Mouse (Mus musculus) testis, adult 2 months (tissue): ENCODE measurements around the gene Rbp7. TPM values are rescaled to one million over a fixed set of nuclear protein-coding genes. Genes with fewer than 3 reads are reported as not detected.

ENCODE experiments used
- H3K27ac ChIP-seq: fragments of 200-500 bp; 2 replicates; pipeline ENCODE4 v1.5.1; 2012; ENCODE audit warnings: low read depth, low read length; ENCODE audit not compliant: control insufficient read depth, insufficient read depth
- H3K27me3 ChIP-seq: fragments of 200-500 bp; 2 replicates; pipeline ENCODE4 v1.6.1; 2012; ENCODE audit warnings: mild to moderate bottlenecking, low read length, moderate library complexity; ENCODE audit not compliant: control insufficient read depth, insufficient read depth
- H3K36me3 ChIP-seq: fragments of 200-500 bp; 2 replicates; pipeline ENCODE4 v1.6.1; 2012; ENCODE audit warnings: mild to moderate bottlenecking, low read length; ENCODE audit not compliant: control insufficient read depth, insufficient read depth
- H3K4me1 ChIP-seq: fragments of 200-500 bp; 2 replicates; pipeline ENCODE4 v1.6.1; 2012; ENCODE audit warnings: low read length; ENCODE audit not compliant: control insufficient read depth, insufficient read depth
- H3K4me3 ChIP-seq: fragments of 200-500 bp; 2 replicates; pipeline ENCODE4 v1.5.1; 2012; ENCODE audit warnings: low read depth, mild to moderate bottlenecking, low read length, moderate library complexity, mixed read lengths; ENCODE audit not compliant: control insufficient read depth
- CTCF ChIP-seq: fragments of 200-500 bp; IDR thresholded peaks from 2 replicates; pipeline ENCODE4 v1.5.1; 2012; ENCODE audit warnings: low read depth, mild to moderate bottlenecking, inconsistent platforms, low read length, moderate library complexity; ENCODE audit not compliant: control insufficient read depth, insufficient read depth, insufficient replicate concordance
- POLR2A ChIP-seq: fragments of 200-500 bp; IDR thresholded peaks from 2 replicates; pipeline ENCODE4 v1.6.1; 2012; ENCODE audit warnings: low read depth, mild to moderate bottlenecking, inconsistent platforms, low read length, moderate library complexity; ENCODE audit not compliant: control insufficient read depth
- polyA plus RNA-seq: library from polyadenylated mRNA; depleted of rRNA; stranded (reverse); fragments of >200 nt; gene quantifications from 2 replicates; pipeline ENCODE4 v1.2.3, GENCODE M21; 2012

Gene Rbp7
- polyA plus RNA-seq, 1 experiment = 0.33 TPM

DNA sequence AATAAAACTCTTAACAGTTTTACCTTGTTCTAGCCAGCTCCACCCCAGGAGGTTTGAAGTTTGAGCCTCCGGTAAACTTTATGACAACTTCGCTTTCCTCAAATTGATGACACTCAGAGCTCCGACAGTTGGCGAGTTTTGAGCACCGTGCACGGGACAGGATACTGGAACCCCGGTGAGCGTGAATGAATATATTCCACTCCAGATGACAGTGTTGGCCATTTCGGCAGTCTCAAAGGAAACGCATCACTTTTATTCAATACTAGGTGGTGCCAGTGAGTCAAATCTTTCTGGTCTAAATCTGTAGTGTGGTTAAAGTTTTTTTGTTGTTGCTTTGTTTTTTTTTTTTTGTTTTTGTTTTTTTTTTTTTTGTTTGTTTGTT lies 31.0 kb upstream of the Rbp7 start:
- Histone ChIP-seq H3K36me3 (peaks cover 9% of the 10 kb centered on the region), H3K27ac (peak overlapping the region; percentile 72), H3K4me3 (peak overlapping the region; percentile 95), H3K27me3 (no peaks in the 10 kb centered on the region), H3K4me1 (peaks cover 4% of the 10 kb centered on the region)
- TF ChIP-seq POLR2A (no peak), CTCF (no peak)

DNA sequence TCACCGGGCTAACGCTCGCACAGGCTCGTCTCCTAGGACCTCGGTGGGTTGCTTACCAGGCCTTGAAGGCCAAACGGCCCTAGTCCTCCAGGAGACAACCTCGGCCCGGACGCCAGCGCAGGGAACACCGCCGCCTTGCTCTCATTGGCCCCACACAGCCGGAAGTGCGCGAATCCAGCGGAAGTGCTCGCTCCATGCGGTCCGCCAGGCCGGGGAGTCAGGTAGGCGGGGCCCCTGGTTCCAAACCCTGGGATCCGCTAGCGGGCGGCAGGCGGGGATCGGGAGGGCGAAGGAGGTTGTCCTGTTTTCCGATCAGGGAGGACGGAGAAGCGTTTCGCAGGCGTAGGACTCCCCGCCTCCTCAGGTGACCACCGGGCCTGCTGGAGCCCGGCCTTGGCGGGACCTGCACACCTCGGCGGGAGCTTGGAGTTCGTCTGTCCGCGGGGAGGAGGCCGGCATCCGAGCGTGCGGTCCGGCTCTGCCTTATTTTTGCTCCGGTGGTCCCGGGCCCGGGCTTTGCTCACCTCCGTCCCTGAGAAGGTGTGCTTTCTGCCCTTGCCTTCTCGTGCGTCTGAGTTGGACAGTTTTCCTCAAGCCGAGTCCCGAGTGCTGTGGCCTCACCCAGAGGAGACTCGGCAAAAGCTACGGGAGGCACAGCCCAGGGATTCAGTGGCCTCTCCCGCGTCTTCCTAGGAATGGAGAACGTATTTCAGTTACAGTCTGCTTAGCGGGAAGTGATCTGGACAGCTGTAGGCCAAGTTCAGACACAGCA lies 30.5 kb upstream of the Rbp7 start, which contains the start of the genes Nmnat1 and Lzic:
Gene Nmnat1 (minus strand): TSS at position 150 of the 772 bp plus-strand sequence.
Gene Lzic (plus strand): TSS at position 177 of the 772 bp plus-strand sequence.
- TF ChIP-seq CTCF = 0 out of 2 replicates have a peak, but pooled peaks have one; percentile 4
- TF ChIP-seq POLR2A = peak; percentile 68
- H3K27me3 ChIP-seq = no peaks in the 10 kb centered on the region
- peak within 1 kb of the TSS; percentile 95 for H3K4me3 ChIP-seq
- peak within 1 kb of the TSS; percentile 80 for H3K27ac ChIP-seq
- H3K36me3 ChIP-seq = peaks cover 9% of the 10 kb centered on the region
- H3K4me1 ChIP-seq = peaks cover 7% of the 10 kb centered on the region

DNA sequence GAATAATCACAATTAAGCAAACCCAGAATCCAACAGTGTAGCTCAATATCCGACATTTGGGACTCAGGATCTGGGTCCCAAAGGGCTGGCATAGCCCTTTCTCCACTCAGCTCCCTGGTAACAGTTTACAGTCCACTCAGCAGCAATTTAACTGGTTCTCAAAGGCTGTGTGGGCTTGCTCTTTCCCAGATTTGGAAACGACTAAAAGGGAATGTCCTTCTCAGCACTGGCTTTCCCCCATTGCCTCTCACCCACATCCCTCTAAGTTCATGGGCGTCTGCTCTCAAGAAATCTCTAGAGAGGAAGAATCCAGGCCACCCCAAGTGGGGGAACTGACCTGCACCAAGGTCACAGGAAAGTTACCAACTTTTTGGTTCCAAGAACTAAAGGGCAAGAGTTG lies 29.8 kb upstream of the Rbp7 start:
- no peak for TF ChIP-seq CTCF
- TF ChIP-seq POLR2A = no peak
- H3K27ac ChIP-seq = peak overlapping the region; percentile 80
- H3K4me1 ChIP-seq = peaks cover 8% of the 10 kb centered on the region
- no peaks in the 10 kb centered on the region for H3K27me3 ChIP-seq
- peaks cover 8% of the 10 kb centered on the region for H3K36me3 ChIP-seq
- H3K4me3 ChIP-seq = peak overlapping the region; percentile 95

DNA sequence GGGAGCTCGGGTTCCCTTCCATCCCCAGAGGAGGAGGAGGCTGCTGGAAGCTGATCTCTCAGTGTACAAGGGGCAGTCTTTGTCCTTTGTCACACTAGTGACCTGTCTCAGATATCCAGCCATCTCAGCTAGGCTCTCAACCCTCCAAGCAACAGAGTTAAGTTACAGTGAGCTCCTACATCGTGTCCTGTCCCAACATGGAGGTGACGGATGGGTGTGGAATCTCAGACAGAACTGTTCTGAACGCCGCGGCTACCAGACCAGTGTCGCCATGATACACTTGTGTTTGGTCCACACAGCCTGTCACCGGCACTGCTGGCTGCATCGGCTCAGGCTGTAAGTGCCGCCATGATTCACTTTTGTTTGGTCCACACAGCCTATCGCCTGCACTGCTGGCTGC lies 22.3 kb upstream of the Rbp7 start, which contains the start of gene Tmem274:
Gene Tmem274 (plus strand): TSS at position 301 of the 400 bp plus-strand sequence.
- TF ChIP-seq POLR2A = no peak
- TF ChIP-seq CTCF = no peak

DNA sequence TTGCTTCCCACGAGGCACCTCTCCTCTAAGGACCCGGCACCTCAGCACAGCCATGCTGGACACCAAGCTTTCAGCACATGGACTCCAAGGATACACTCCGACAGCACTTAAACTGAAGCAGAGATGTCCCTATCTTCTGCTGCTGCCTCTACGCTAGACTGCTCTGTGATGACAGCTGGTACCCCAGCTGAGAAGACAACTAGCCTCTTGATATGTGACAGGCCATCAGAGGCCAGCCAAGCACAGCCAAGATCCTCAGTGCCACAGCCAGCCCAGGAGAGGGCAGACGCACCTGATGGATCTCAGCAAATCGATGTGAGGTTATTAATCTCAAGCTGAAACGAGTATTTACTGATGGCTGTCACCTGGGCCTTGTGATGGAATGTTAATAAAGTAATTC lies 20.3 kb upstream of the Rbp7 start:
- TF ChIP-seq POLR2A = no peak
- no peak for TF ChIP-seq CTCF
- Histone ChIP-seq H3K27me3 (no peaks in the 10 kb centered on the region), H3K27ac (no peak overlapping the region), H3K4me1 (no peaks in the 10 kb centered on the region; the same call in 1 of the 2 replicates), H3K4me3 (no peak overlapping the region), H3K36me3 (no peaks in the 10 kb centered on the region)

More for the DNA sequence above, 22.3 kb upstream of the Rbp7 start, which contains the start of gene Tmem274:
- no peaks in the 10 kb centered on the region for H3K27me3 ChIP-seq
- H3K4me1 ChIP-seq = peaks cover 4% of the 10 kb centered on the region
- H3K27ac ChIP-seq = no peak within 1 kb of the TSS
- no peaks in the 10 kb centered on the region for H3K36me3 ChIP-seq
- H3K4me3 ChIP-seq = no peak within 1 kb of the TSS

DNA sequence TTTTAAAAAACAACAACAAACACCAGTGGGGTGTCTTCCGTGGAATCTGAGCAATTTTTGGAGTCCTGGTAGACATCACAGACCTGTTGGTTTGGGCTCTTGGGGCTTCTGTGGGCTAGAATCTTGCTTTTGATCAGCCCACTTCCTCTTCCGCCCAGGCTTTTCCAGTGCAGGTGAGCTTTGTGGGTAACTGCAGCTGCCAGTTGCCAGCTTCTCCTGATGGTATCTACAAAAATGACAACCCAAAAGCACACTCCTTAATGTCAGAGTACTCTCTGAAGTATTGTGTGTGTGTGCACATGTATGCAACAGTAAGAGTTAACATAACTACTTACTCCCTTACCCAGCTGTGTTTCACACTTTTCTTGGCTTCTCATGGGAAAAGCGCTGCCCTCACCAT lies 14.8 kb upstream of the Rbp7 start:
- no peaks in the 10 kb centered on the region for H3K36me3 ChIP-seq
- no peak for TF ChIP-seq POLR2A
- no peak overlapping the region for H3K4me3 ChIP-seq
- H3K27ac ChIP-seq = no peak overlapping the region
- H3K4me1 ChIP-seq = no peaks in the 10 kb centered on the region
- no peaks in the 10 kb centered on the region for H3K27me3 ChIP-seq

DNA sequence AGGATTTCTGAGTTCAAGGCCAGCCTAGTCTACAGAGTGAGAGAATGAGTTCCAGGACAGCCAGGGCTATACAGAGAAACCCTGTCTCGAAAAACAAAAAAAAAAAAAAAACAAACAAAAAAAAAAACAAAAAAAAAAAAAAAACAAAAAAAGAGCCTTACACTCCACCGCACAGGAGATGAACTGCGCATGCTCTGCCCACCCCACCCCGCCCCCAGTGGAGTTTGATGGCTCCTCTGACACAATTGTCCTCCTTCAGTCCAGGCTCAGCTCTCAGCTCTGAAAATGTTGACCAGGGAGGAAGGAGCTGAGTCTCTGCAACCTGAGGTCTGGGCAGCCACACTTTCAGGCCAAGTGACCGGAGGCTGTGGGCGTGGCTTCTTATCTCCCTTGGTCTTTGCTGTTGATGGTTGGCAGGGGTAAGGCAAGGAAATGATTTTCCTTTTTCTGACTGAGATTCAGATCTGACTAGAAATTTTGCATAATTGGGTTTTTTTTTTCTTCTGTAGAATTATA lies 8.7 kb upstream of the Rbp7 start:
- Histone ChIP-seq H3K4me1 (peaks cover 2% of the 10 kb centered on the region), H3K36me3 (no peaks in the 10 kb centered on the region), H3K4me3 (no peak overlapping the region), H3K27ac (no peak overlapping the region), H3K27me3 (no peaks in the 10 kb centered on the region)
- no peak for TF ChIP-seq POLR2A
- TF ChIP-seq CTCF = no peak
